Mouse (Mus musculus): ENCODE measurements around the gene Snrpa. TPM values are rescaled to one million over a fixed set of nuclear protein-coding genes. Genes with fewer than 3 reads are reported as not detected.

The Snrpa gene
- total RNA-seq, 1 experiment from 2014 or later: 125 TPM

Other genes starting within 250 kb of the Snrpa start
- not detected in 2 replicates for gene Cyp2a12, start 167.2 kb downstream of the Snrpa start, total RNA-seq (2017)
- gene Cyp2f2, start 76.4 kb downstream of the Snrpa start, total RNA-seq (2017): not detected in 2 replicates
- gene Cyp2t4, start 42.6 kb downstream of the Snrpa start, total RNA-seq (2017): not detected in 2 replicates
- 18.6 and 24.7 TPM in 2 replicates for gene Egln2, start 29.5 kb downstream of the Snrpa start, total RNA-seq (2017)
- gene Rab4b, start 17.4 kb downstream of the Snrpa start, total RNA-seq (2017): 10.6 and 21.7 TPM in 2 replicates
- not detected in 2 replicates for gene Gm21983, start 15.2 kb downstream of the Snrpa start, total RNA-seq (2017)
- 0.23 TPM in 1 of 2 replicates, not detected in the other for gene Mia, start 15.1 kb downstream of the Snrpa start, total RNA-seq (2017)
- gene BC024978, start 490 bp downstream of the Snrpa start, total RNA-seq (2017): 4.8 and 5.7 TPM in 2 replicates
- 5.2 and 5.4 TPM in 2 replicates for gene Itpkc, start 32.4 kb upstream of the Snrpa start, total RNA-seq (2017)
- 8.2 and 15.7 TPM in 2 replicates for gene Coq8b, start 36.8 kb upstream of the Snrpa start, total RNA-seq (2017)
- 0.29 and 1.1 TPM in 2 replicates for gene Numbl, start 62.2 kb upstream of the Snrpa start, total RNA-seq (2017)
- 0.44 TPM in 1 of 2 replicates, not detected in the other for gene Ltbp4, start 141.4 kb upstream of the Snrpa start, total RNA-seq (2017)
- gene Shkbp1, start 159.7 kb upstream of the Snrpa start, total RNA-seq (2017): 18.4 and 25.8 TPM in 2 replicates
- gene Gm20479, start 161.1 kb upstream of the Snrpa start, total RNA-seq (2017): 2.2 TPM in 1 of 2 replicates, not detected in the other

All from common myeloid progenitor, adult 5-6 weeks (primary cell).